Mouse (Mus musculus): ENCODE results near the gene Txndc8.

DNA sequence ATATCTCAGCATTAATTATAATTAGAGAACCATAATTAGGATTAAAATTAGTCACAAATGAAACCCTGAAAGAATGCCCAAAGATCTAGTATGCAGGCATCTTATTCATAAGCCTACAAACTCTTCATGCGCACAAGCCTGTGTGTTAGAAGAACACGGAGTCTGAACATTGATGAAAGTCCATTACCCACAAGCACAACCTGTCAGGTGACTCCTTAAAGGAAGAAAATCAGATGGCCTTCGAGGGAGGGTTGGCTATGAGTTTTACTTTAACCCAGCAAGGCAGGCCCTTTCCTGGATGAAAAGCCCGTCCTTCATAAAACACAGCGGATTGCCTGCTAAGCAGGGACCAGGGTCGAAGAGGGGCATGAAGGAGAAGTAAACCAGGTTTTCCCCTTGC is 35.9 kb upstream of the Txndc8 start:
- TF ChIP-seq POLR2A (IDR thresholded peaks at IDR 0.05; ENCODE audit: extremely low read depth, insufficient read depth, low read length): no peak
- TF ChIP-seq CTCF (IDR thresholded peaks at IDR 0.05; ENCODE audit: extremely low read depth, insufficient read depth, low read length): no peak

Data from cortical plate, adult 2 months (tissue).